Mouse (Mus musculus): ENCODE measurements around the gene Skor1.

- no peak for TF ChIP-seq CTCF (IDR thresholded peaks at IDR 0.05; ENCODE audit: borderline replicate concordance, control insufficient read depth, extremely low read depth, insufficient read depth, low read length, poor library complexity)
- no peak for TF ChIP-seq POLR2A (IDR thresholded peaks at IDR 0.05; ENCODE audit: control insufficient read depth, extremely low read depth, insufficient read depth, low read length, poor library complexity)
These were observed 23.2 kb upstream of the Skor1 start for GRCm38 (mm10) chr9:63171951-63172350.
